Mouse (Mus musculus): ENCODE data around the gene Ipcef1.

- TF ChIP-seq CTCF (IDR thresholded peaks at IDR 0.05; ENCODE audit: low read depth), result no peak
- no peak for TF ChIP-seq EP300 (optimal IDR thresholded peaks at IDR 0.05)
Measured at GRCm38 (mm10) chr10:7041032-7041431, 11.2 kb downstream of the Ipcef1 start.
